Mouse (Mus musculus) lung, postnatal 0 days (tissue): Measurements from ENCODE around the gene Hmgn3.

Experiments used
- CTCF ChIP-seq: IDR thresholded peaks from 2 replicates; pipeline ENCODE4 v1.5.1; 2016; ENCODE audit warnings: antibody characterized with exemption, mild to moderate bottlenecking
- EP300 ChIP-seq: IDR thresholded peaks from 2 replicates; pipeline ENCODE4 v1.6.1; 2016; ENCODE audit warnings: antibody characterized with exemption, mild to moderate bottlenecking, control low read depth

GRCm38 (mm10) chr9:83100786-83101185 lies 45.7 kb downstream of the Hmgn3 start:
- TF ChIP-seq CTCF (no peak), EP300 (no peak)
